Mouse (Mus musculus) adrenal gland, postnatal 36 days (tissue): Measurements from ENCODE around the gene Rbm8a. TPM values are rescaled to one million over a fixed set of nuclear protein-coding genes. Genes with fewer than 3 reads are reported as not detected.

Experiments used
- DNase-seq, 2 experiments: peaks; one replicate each; pipeline ENCODE4 v3.0.0; 2021; ENCODE audit warnings: mixed read lengths in 1 of 2
- total RNA-seq, 2 experiments: library from RNA; stranded (reverse); gene quantifications; 2 replicates each; pipeline ENCODE4 v1.2.3; 2021

The Rbm8a gene
- total RNA-seq, 2 experiments from 2014 or later: 68.3 to 73.5 TPM

GRCm38 (mm10) chr3:96669727-96670468 is 40.2 kb downstream of the Rbm8a start, which contains the start of gene Ankrd35:
Gene Ankrd35 (plus strand): TSS chr3:96670131.
- peak; percentile 83 to 84 for DNase-seq

DNA sequence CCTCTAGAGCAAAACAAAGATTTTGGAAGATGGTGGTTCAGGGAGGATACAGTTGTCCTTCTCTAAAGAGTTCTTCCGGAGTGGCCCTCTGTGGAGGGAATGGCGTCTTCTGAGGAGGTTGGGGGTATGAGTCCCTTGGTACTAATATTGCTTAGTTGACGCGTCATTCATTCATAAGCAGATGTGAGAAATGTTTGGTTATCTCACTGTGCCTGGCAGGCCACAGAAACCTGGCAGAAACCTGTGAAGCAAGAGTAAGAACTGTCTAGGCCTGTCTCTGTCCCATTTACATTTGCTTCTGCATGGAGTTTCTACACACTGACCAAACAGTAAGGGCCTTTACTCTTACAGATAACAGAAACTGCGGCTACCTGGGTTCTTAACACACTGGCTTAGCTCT is 41.8 kb downstream of the Rbm8a start:
- no peak for DNase-seq

DNA sequence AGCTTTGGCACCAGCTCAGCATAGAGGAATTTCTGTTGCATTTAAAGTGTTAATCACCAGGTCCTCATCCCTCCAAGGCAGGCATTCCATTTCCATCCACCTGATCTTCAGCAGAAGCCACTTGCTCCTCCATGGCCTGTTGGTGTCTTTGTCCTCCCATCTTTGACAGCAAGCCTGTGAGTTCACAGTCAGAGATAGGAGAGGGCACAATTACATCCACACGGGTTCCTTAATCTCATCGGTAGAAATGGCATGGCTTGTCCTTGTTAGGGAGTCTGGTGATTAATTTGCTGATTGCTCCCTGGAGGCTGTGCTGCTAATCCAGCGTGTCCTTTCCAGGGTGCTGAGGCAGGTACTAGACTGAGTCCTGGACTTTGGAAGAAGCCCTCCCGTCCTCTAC is 43.8 kb downstream of the Rbm8a start:
- DNase-seq: no peak

DNA sequence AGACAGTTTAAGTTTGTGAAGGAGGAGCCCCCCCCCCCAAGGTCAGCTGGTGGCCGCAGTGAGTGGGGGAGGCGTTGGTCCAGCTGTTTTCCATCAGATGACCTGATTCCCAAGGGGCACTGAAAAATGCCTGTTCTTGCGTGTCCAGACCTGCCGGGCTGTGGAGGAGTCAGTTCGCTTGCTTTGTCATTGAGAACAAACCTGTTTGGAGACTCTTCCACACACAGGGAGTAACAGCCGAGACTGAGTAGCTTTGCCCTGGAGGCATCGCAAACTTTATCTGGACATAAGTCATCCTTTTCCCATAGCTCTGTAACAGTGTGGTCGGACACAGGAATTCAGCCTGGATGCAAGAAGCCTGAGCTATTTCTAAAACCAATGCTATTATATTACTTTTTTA is 44.7 kb downstream of the Rbm8a start:
- DNase-seq: no peak

DNA sequence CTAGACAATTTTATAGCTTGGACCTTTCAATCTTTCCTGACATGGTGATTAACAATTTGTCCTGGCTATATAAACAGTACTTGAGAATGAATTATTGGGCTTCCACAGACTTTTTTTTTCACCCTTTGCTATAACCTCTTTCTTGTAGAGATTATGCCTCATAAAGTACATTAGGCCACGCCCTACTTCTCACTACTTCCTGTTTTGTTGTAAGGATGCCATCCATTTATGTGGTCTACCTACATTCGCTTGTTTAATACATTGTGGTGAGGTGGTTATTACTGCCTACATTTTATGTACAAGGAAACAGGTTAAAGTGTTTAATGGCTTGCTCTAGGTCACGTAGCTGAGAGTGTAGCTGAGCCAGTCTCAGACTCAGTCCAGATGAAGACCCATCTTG is 45.4 kb downstream of the Rbm8a start:
- DNase-seq: no peak

DNA sequence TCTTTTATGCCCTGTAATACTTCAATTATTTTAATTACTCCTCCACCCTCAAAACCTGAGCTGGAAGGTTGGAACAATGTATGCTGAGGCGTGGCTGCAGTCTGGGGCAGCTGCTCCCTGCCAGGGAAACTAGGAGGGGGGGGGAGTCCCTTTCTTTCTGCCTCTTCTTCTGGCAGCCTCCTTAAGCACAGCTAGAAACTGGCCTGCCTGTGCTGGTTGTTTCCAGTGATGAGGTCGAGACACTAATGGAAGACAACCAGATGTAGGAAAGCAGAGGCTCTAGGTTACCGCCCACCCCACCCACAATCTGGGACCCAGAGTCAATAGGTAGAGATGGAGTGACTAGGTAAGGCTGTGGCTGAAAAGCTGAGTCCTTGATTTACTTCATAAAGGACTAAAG is 46.0 kb downstream of the Rbm8a start:
- no peak for DNase-seq

DNA sequence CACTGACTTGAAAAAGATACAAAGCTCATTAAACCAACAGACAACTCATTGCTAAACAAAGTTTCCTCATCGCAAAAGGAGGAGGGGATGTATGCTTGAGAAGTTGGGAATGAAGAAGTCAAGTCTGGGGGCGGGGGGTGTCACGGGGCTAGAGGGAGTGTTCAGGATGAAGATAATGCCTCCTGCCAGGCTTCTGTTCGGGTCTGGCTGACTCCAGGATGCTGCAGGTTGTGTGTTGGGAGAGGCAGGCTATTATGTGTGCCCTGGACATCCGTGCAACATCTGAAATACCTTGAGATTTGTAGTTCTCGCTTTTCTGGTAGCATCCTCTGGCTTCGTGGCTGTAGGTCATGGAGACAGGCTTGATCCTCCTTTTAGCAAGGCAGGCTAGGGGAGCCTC is 48.7 kb downstream of the Rbm8a start:
- DNase-seq: no peak

- peak; percentile 74 to 79 for DNase-seq
Observed at GRCm38 (mm10) chr3:96679159-96679674, 49.5 kb downstream of the Rbm8a start.

- no peak for DNase-seq
Observed at GRCm38 (mm10) chr3:96680269-96680956, 50.7 kb downstream of the Rbm8a start.

Other genes starting within 250 kb of the Rbm8a start
- gene BC107364, start 177.6 kb upstream of the Rbm8a start, total RNA-seq: not detected
- not detected for gene Hfe2, start 104.8 kb upstream of the Rbm8a start, total RNA-seq
- 100 to 1,000 TPM; 515 to 572 TPM for gene Txnip, start 72.0 kb upstream of the Rbm8a start, total RNA-seq
- gene Gm16253, start 52.9 kb upstream of the Rbm8a start, total RNA-seq: not detected
- 10 to 100 TPM; 29.4 to 33.3 TPM for gene Polr3gl, start 35.8 kb upstream of the Rbm8a start, total RNA-seq
- 1 to 10 TPM in 1 of 2 experiments, under 1 TPM in 1; 0.95 to 1.0 TPM for gene Ankrd34a, start 33.3 kb upstream of the Rbm8a start, total RNA-seq
- 10 to 100 TPM; 29.3 to 52.1 TPM for gene Lix1l, start 28.8 kb upstream of the Rbm8a start, total RNA-seq
- 10 to 100 TPM; 40.4 to 58.4 TPM for gene Pex11b, start 5.4 kb downstream of the Rbm8a start, total RNA-seq
- under 1 TPM; 0.33 to 0.46 TPM for gene Gm42957, start 5.5 kb downstream of the Rbm8a start, total RNA-seq
- gene Itga10, start 15.7 kb downstream of the Rbm8a start, total RNA-seq: 1 to 10 TPM; 1.3 to 2.3 TPM
- 1 to 10 TPM; 1.3 to 3.9 TPM for gene Ankrd35, start 40.2 kb downstream of the Rbm8a start, total RNA-seq
- 10 to 100 TPM; 24.2 to 24.4 TPM for gene Pias3, start 66.5 kb downstream of the Rbm8a start, total RNA-seq
- under 1 TPM; 0.49 to 0.66 TPM for gene Nudt17, start 78.6 kb downstream of the Rbm8a start, total RNA-seq
- 10 to 100 TPM; 24.4 to 32.0 TPM for gene Polr3c, start 97.7 kb downstream of the Rbm8a start, total RNA-seq
- gene Rnf115, start 97.7 kb downstream of the Rbm8a start, total RNA-seq: 10 to 100 TPM; 37.4 to 43.1 TPM
- gene Pdzk1, start 199.4 kb downstream of the Rbm8a start, total RNA-seq: not detected
- gene Cd160, start 199.4 kb downstream of the Rbm8a start, total RNA-seq: under 1 TPM in 1 of 2 experiments, not detected in 1; 0.16 TPM